Mouse (Mus musculus): ENCODE measurements around the gene Cadm1. TPM values are rescaled to one million over a fixed set of nuclear protein-coding genes. Genes with fewer than 3 reads are reported as not detected.

The Cadm1 gene
- polyA plus RNA-seq, 1 experiment from 2014 or later, result 43.0 TPM

DNA sequence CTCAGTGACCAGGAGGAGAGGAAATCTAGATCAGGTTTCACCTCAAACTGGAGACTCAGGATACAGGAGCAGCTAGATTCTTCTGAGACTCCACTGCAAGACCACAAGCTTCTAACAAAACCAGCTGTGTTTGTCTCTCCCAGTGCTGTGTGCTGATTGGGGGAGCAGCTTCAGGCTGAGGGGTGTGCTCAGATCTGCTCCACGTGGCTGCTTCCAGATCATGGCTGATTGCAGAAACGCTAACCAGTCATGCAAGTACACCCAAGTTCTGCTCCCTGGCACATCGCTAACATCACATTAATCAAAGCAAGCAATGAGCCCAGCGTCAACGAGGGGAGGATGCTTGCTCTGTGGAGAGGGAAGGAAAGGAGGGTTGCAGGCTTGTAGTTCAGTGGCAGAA lies 364.1 kb downstream of the Cadm1 start:
- H3K27me3 ChIP-seq (replicated peaks; ENCODE audit: control insufficient read depth, insufficient read depth, low read length), result no peaks in the 10 kb centered on the region
- no peak overlapping the region for H3K27ac ChIP-seq (ENCODE audit: low read length)
- no peak overlapping the region for H3K4me3 ChIP-seq (ENCODE audit: low read length)
- H3K9ac ChIP-seq (ENCODE audit: low read depth, low read length), result no peak overlapping the region
- WGBS, result 13% methylated on average over 5 of the region's 5 CpGs
- H3K9me3 ChIP-seq (ENCODE audit: control insufficient read depth, low read length), result no peaks in the 10 kb centered on the region
- ATAC-seq, result no peak
- peaks cover 4% of the 10 kb centered on the region; the same call in 1 of the 2 replicates for H3K4me1 ChIP-seq (ENCODE audit: control insufficient read depth, insufficient read depth, low read length)
- no peaks in the 10 kb centered on the region for H3K36me3 ChIP-seq (ENCODE audit: control insufficient read depth, insufficient read depth, low read length)
- no peak overlapping the region for H3K4me2 ChIP-seq (ENCODE audit: low read depth, low read length)

DNA sequence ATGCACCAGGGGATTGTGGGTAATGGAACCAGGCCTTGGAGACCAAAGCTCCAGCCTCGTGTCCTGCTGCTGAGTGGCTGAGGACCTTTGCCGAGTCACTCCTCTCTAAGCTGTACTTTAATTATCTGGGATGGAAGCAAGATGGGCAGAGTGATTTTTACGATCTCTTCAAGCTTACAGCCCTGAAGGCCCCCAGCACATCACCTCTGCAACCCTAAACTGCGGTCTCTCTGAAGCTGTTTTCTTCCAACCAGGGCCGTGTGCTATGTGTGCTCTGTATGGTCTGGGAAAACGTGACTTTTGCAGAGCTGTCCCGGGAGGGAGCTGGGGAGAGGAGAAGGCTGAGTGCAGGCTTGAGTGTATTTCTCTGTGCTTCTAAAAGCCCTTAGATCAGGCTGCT lies 364.7 kb downstream of the Cadm1 start:
- no peak overlapping the region for H3K27ac ChIP-seq (ENCODE audit: low read length)
- ATAC-seq, result no peak
- H3K36me3 ChIP-seq (ENCODE audit: control insufficient read depth, insufficient read depth, low read length), result no peaks in the 10 kb centered on the region
- no peak overlapping the region for H3K4me2 ChIP-seq (ENCODE audit: low read depth, low read length)
- no peaks in the 10 kb centered on the region for H3K9me3 ChIP-seq (ENCODE audit: control insufficient read depth, low read length)
- no peak overlapping the region for H3K9ac ChIP-seq (ENCODE audit: low read depth, low read length)
- H3K27me3 ChIP-seq (replicated peaks; ENCODE audit: control insufficient read depth, insufficient read depth, low read length), result no peaks in the 10 kb centered on the region
- 16% methylated on average over 7 of the region's 7 CpGs for WGBS
- H3K4me1 ChIP-seq (ENCODE audit: control insufficient read depth, insufficient read depth, low read length), result peaks cover 4% of the 10 kb centered on the region; the same call in 1 of the 2 replicates
- H3K4me3 ChIP-seq (ENCODE audit: low read length), result no peak overlapping the region

DNA sequence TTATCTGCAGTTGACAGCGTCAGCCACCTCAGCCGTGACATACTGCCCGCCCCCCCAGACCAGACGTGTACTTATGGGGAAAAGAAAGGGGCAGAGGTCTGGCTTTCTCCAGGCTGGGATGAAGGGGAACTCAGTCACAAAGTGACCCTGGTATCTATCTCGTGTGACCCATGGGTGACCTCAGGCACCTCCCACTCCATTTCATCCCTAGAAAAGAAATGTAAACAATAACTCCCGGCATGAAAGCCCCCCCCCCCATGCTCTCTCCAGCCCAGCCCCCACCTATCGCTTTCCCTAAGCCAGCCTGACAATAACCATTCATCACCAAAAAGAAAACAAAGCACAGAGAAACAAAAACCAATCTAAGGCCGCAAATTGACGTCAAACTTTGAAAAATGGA lies 365.1 kb downstream of the Cadm1 start:
- Histone ChIP-seq H3K4me3 (ENCODE audit: low read length) (no peak overlapping the region), H3K4me1 (ENCODE audit: control insufficient read depth, insufficient read depth, low read length) (peaks cover 4% of the 10 kb centered on the region; the same call in 1 of the 2 replicates), H3K27me3 (replicated peaks; ENCODE audit: control insufficient read depth, insufficient read depth, low read length) (no peaks in the 10 kb centered on the region), H3K9ac (ENCODE audit: low read depth, low read length) (no peak overlapping the region), H3K27ac (ENCODE audit: low read length) (no peak overlapping the region), H3K36me3 (ENCODE audit: control insufficient read depth, insufficient read depth, low read length) (no peaks in the 10 kb centered on the region), H3K9me3 (ENCODE audit: control insufficient read depth, low read length) (no peaks in the 10 kb centered on the region), H3K4me2 (ENCODE audit: low read depth, low read length) (no peak overlapping the region)
- 16% methylated on average over 9 of the region's 9 CpGs for WGBS
- ATAC-seq, result no peak

DNA sequence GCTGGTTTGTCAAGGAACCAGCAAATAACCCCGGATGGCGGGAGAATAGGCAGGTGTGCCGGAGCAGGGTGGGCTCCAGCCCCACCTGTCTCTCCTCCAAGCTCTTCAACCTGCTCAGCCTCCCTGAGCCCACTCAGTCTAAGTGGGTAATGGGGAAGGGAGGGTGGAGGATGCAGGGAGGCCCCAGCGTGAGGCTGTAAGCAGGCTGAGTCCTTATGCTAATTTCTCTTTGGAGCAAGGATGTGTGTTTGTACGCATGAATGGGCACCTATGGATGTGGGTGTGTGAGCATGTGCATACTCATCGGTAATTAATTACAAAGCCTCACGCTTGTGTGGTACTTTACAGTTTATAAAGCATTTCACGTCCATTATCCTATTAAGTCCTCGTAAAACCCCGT lies 370.8 kb downstream of the Cadm1 start:
- WGBS, result 78% methylated on average over 10 of the region's 10 CpGs
- no peaks in the 10 kb centered on the region for H3K4me1 ChIP-seq (ENCODE audit: control insufficient read depth, insufficient read depth, low read length)
- no peak overlapping the region for H3K27ac ChIP-seq (ENCODE audit: low read length)
- H3K4me2 ChIP-seq (ENCODE audit: low read depth, low read length), result no peak overlapping the region
- H3K9ac ChIP-seq (ENCODE audit: low read depth, low read length), result no peak overlapping the region
- no peaks in the 10 kb centered on the region for H3K9me3 ChIP-seq (ENCODE audit: control insufficient read depth, low read length)
- no peak overlapping the region for H3K4me3 ChIP-seq (ENCODE audit: low read length)
- no peaks in the 10 kb centered on the region for H3K27me3 ChIP-seq (replicated peaks; ENCODE audit: control insufficient read depth, insufficient read depth, low read length)
- H3K36me3 ChIP-seq (ENCODE audit: control insufficient read depth, insufficient read depth, low read length), result no peaks in the 10 kb centered on the region
- no peak for ATAC-seq

DNA sequence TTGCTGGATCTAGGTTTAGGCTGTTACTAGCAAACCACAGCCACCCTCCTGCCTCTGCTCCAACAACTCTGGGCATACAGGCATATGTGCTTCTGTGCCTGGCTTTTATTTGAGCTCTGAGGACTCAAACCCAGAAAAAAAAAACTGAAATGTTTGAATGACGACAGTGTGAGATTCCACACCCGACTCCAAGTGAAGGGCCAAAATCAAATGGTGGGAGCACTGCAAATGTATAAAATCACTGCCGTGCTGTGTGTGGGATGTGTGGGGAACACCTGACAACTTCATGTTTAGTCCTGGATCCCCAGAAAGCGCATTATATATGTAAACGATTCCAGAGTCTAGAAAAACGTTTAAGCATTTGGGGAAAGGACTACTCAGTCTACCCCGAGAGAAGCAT lies 373.7 kb downstream of the Cadm1 start:
- Histone ChIP-seq H3K9ac (ENCODE audit: low read depth, low read length) (no peak overlapping the region), H3K36me3 (ENCODE audit: control insufficient read depth, insufficient read depth, low read length) (no peaks in the 10 kb centered on the region), H3K4me1 (ENCODE audit: control insufficient read depth, insufficient read depth, low read length) (no peaks in the 10 kb centered on the region), H3K27me3 (replicated peaks; ENCODE audit: control insufficient read depth, insufficient read depth, low read length) (no peaks in the 10 kb centered on the region), H3K4me3 (ENCODE audit: low read length) (no peak overlapping the region), H3K4me2 (ENCODE audit: low read depth, low read length) (no peak overlapping the region), H3K9me3 (ENCODE audit: control insufficient read depth, low read length) (no peaks in the 10 kb centered on the region), H3K27ac (ENCODE audit: low read length) (no peak overlapping the region)
- ATAC-seq, result no peak
- WGBS, result 52% methylated on average over 7 of the region's 7 CpGs

DNA sequence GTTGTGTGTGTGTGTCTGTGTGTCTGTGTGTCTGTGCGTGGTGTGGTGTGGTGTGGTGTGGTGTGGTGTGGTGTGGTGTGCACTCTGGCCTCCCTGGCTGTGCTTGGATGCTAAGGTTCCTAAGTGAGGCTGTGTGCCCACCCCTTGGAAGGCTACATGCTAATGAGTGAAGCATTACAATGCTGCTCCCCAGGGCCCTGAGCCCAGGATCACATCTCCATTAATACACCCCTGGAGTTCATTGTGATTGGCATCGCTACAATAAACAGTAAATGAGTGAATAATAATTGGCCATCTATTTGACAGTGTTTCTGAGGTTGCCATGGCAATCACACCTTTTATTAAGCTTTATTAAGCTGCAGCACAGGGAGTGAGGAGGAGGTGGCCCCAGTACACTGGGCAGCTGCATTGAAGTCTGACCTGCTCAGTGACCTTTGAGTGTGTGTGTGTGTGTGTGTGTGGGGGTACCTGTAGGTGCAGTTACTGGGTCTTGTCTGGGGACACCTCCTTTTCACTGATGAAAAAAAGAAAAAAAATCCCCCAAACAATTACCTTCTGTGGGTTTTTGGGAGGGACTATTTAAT lies 374.5 kb downstream of the Cadm1 start:
- Histone ChIP-seq H3K27me3 (replicated peaks; ENCODE audit: control insufficient read depth, insufficient read depth, low read length) (no peaks in the 10 kb centered on the region), H3K36me3 (ENCODE audit: control insufficient read depth, insufficient read depth, low read length) (no peaks in the 10 kb centered on the region), H3K4me3 (ENCODE audit: low read length) (no peak overlapping the region), H3K4me1 (ENCODE audit: control insufficient read depth, insufficient read depth, low read length) (no peaks in the 10 kb centered on the region), H3K27ac (ENCODE audit: low read length) (no peak overlapping the region), H3K9ac (ENCODE audit: low read depth, low read length) (no peak overlapping the region), H3K9me3 (ENCODE audit: control insufficient read depth, low read length) (no peaks in the 10 kb centered on the region), H3K4me2 (ENCODE audit: low read depth, low read length) (no peak overlapping the region)
- 72% methylated on average over 2 of the region's 2 CpGs for WGBS
- ATAC-seq, result no peak

DNA sequence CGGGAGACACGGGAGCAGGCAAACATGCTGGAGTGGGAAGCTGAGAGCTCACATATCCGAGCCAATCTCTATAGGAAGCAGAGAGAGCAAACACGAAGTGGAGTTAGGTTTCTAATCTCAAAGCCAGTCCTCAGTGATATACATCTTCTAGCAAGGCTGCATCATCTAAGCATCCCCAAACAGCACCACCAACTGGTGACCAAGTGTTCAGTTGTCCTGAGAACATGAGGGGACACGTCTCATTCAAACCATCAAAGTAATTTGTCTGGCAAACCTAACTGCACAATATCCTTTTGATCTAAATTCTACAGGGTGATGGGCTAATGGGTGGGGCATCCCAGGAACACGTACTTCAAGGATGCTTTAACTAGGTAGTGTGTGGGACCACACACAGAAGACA lies 376.5 kb downstream of the Cadm1 start:
- Histone ChIP-seq H3K4me2 (ENCODE audit: low read depth, low read length) (no peak overlapping the region), H3K4me1 (ENCODE audit: control insufficient read depth, insufficient read depth, low read length) (no peaks in the 10 kb centered on the region), H3K9ac (ENCODE audit: low read depth, low read length) (no peak overlapping the region), H3K4me3 (ENCODE audit: low read length) (no peak overlapping the region), H3K9me3 (ENCODE audit: control insufficient read depth, low read length) (no peaks in the 10 kb centered on the region), H3K27me3 (replicated peaks; ENCODE audit: control insufficient read depth, insufficient read depth, low read length) (no peaks in the 10 kb centered on the region), H3K27ac (ENCODE audit: low read length) (no peak overlapping the region), H3K36me3 (ENCODE audit: control insufficient read depth, insufficient read depth, low read length) (no peaks in the 10 kb centered on the region)
- ATAC-seq, result no peak
- 42% methylated on average over 6 of the region's 6 CpGs for WGBS

Data from intestine, embryonic 16.5 days (tissue).